Mouse (Mus musculus) heart, postnatal 0 days (tissue): ENCODE measurements around the gene Fat3.

Experiments used
- CTCF ChIP-seq: IDR thresholded peaks from 2 replicates; pipeline ENCODE4 v1.5.1; 2016; ENCODE audit warnings: antibody characterized with exemption, control low read depth, low read depth
- EP300 ChIP-seq: IDR thresholded peaks from 2 replicates; pipeline ENCODE4 v1.6.1; 2016; ENCODE audit warnings: antibody characterized with exemption, low read depth

DNA sequence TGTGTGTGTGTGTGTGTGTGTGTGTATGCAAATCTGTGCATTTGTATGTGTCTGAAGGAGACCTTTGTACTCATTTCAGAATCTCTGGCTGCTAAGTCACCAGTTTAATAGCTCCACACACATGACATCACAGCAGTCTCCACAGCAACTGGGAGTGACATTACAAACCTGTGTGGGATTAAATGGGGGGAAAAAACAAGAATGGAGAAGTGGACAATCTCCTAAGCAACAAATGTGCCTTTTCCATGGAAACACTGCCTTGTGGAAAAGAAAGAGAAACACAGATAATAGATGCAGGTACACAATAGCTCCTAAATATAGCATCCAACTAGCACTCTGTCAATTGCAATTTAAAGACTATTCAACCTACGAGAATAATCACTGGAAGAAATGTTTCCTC is 353.4 kb downstream of the Fat3 start:
- no peak for TF ChIP-seq CTCF
- TF ChIP-seq EP300 = no peak
